Mouse (Mus musculus): ENCODE results near the gene Ttc39a.

- TF ChIP-seq HCFC1 (IDR thresholded peaks at IDR 0.05; ENCODE audit: borderline replicate concordance, insufficient read depth, low read length), result no peak
- TF ChIP-seq CHD2 (IDR thresholded peaks at IDR 0.05; ENCODE audit: low read depth, low read length), result no peak
- no peak for TF ChIP-seq ZNF384 (IDR thresholded peaks at IDR 0.05; ENCODE audit: low read depth, low read length)
These were observed 34.6 kb downstream of the Ttc39a start for GRCm38 (mm10) chr4:109441000-109441399.

Measured in ES-E14 (cell line).